Mouse (Mus musculus): ENCODE measurements around the gene Fam186a. TPM values are rescaled to one million over a fixed set of nuclear protein-coding genes. Genes with fewer than 3 reads are reported as not detected.

The Fam186a gene
- total and polyA plus RNA-seq, 3 experiments, result not detected

DNA sequence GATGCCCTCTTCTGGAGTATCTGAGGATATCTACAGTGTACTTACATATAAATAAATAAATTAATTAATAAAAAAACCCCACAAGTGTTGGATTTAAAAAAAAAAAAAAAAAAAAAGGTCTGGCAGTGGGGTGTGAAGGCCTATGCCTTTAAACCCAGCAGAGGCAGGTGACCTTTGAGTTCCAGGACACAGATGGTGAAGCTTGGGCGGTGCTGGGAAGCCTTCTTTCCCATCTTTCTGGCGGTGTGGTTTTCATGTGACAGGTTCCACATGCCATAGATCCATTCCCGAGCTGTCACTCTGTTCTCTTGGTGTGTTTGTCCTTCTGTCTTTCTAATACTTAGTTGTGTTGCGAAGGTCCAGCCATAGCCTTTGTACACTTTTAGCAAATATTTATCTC is 59.8 kb downstream of the Fam186a start:
- H3K27me3 ChIP-seq (ENCODE audit: control insufficient read depth in 1 of 2, insufficient read depth in 2 of 2, low read length in 2 of 2), result peaks cover 6 to 11% of the 10 kb centered on the region in 2 experiments
- TF ChIP-seq CTCF (IDR thresholded peaks at IDR 0.05 in 2 of 3, conservative IDR thresholded peaks at IDR 0.05 in 1 of 3; ENCODE audit: control insufficient read depth in 1 of 3, insufficient read depth in 1 of 3, low read depth in 2 of 3, low read length in 3 of 3, poor library complexity in 1 of 3, severe bottlenecking in 1 of 3) (no peak), HCFC1 (IDR thresholded peaks at IDR 0.05; ENCODE audit: low read depth, low read length) (no peak), TCF12 (IDR thresholded peaks at IDR 0.05; ENCODE audit: low read depth, low read length) (no peak), NELFE (IDR thresholded peaks at IDR 0.05; ENCODE audit: low read depth, low read length) (no peak), MYC (IDR thresholded peaks at IDR 0.05; ENCODE audit: low read depth, low read length) (no peak), MYB (IDR thresholded peaks at IDR 0.05; ENCODE audit: low read depth, low read length) (no peak), POLR2AphosphoS2 (IDR thresholded peaks at IDR 0.05; ENCODE audit: low read length) (no peak), CHD1 (IDR thresholded peaks at IDR 0.05; ENCODE audit: low read depth, low read length) (no peak), ZNF384 (IDR thresholded peaks at IDR 0.05; ENCODE audit: low read depth, low read length) (no peak), ZMIZ1 (IDR thresholded peaks at IDR 0.05; ENCODE audit: low read depth, low read length) (no peak), GATA1 (IDR thresholded peaks at IDR 0.05; ENCODE audit: low read depth, low read length) (no peak), BHLHE40 (IDR thresholded peaks at IDR 0.05; ENCODE audit: borderline replicate concordance, low read depth, low read length) (no peak), TBP (IDR thresholded peaks at IDR 0.05; ENCODE audit: low read depth, low read length) (no peak), JUND (IDR thresholded peaks at IDR 0.05; ENCODE audit: low read depth, low read length) (no peak), ZKSCAN1 (IDR thresholded peaks at IDR 0.05; ENCODE audit: low read depth, low read length) (no peak), USF2 (IDR thresholded peaks at IDR 0.05; ENCODE audit: borderline replicate concordance in 1 of 2, insufficient read depth in 1 of 2, low read depth in 1 of 2, low read length in 2 of 2) (no peak), POLR2A (IDR thresholded peaks at IDR 0.05; ENCODE audit: control insufficient read depth in 1 of 2, insufficient read depth in 1 of 2, low read depth in 1 of 2, low read length in 2 of 2, poor library complexity in 1 of 2) (no peak), MEF2A (IDR thresholded peaks at IDR 0.05; ENCODE audit: extremely low read depth, insufficient replicate concordance, low read depth, low read length, poor library complexity, severe bottlenecking) (no peak)
- H3K9ac ChIP-seq (ENCODE audit: control insufficient read depth, low read depth, low read length, poor library complexity, severe bottlenecking), result no peak overlapping the region
- DNase-seq (ENCODE audit: low read depth, low spot score), result no peak
- no peaks in the 10 kb centered on the region for H3K4me1 ChIP-seq (ENCODE audit: control insufficient read depth in 1 of 2, insufficient read depth in 2 of 2, low read length in 2 of 2)
- no peaks in the 10 kb centered on the region for H3K9me3 ChIP-seq (replicated peaks; ENCODE audit: insufficient read depth, low read length)
- H3K4me3 ChIP-seq (ENCODE audit: control insufficient read depth in 1 of 2, insufficient read depth in 1 of 2, low read depth in 2 of 2, low read length in 2 of 2), result no peak overlapping the region
- H3K36me3 ChIP-seq (ENCODE audit: control insufficient read depth in 1 of 2, insufficient read depth in 2 of 2, low read length in 2 of 2), result no peaks in the 10 kb centered on the region
- H3K27ac ChIP-seq (ENCODE audit: control insufficient read depth, low read depth, low read length), result no peak overlapping the region
- no peaks in the 10 kb centered on the region for H3K79me2 ChIP-seq (ENCODE audit: control insufficient read depth, insufficient read depth, low read length, poor library complexity)

DNA sequence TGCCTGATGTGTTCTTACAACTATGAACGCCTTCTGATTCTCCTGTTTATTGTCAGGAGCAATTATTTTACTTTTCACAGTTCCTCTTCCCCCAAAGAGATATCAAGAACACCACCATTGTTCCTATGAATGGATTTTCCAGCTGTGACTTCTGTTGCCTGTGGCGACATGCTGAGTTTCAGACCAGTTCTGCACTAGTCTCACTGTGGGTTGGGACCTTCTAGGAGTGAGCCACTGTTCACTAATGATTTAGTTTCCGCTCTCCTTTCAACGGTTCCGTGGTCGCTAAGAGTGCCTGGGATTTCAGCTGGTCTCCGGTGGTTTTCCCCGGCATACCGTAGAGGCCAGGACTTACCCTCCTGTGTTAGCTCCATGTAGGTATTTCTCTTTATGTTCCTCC is 62.0 kb downstream of the Fam186a start:
- no peak overlapping the region for H3K27ac ChIP-seq (ENCODE audit: control insufficient read depth, low read depth, low read length)
- H3K27me3 ChIP-seq (ENCODE audit: control insufficient read depth in 1 of 2, insufficient read depth in 2 of 2, low read length in 2 of 2), result peaks cover 6 to 9% of the 10 kb centered on the region in 2 experiments
- TF ChIP-seq CHD2 (IDR thresholded peaks at IDR 0.05; ENCODE audit: low read length) (no peak), ZKSCAN1 (IDR thresholded peaks at IDR 0.05; ENCODE audit: low read depth, low read length) (no peak), ETS1 (IDR thresholded peaks at IDR 0.05; ENCODE audit: low read depth, low read length) (no peak)
- no peaks in the 10 kb centered on the region for H3K36me3 ChIP-seq (ENCODE audit: control insufficient read depth in 1 of 2, insufficient read depth in 2 of 2, low read length in 2 of 2)
- no peak overlapping the region for H3K9ac ChIP-seq (ENCODE audit: control insufficient read depth, low read depth, low read length, poor library complexity, severe bottlenecking)
- no peaks in the 10 kb centered on the region for H3K4me1 ChIP-seq (ENCODE audit: control insufficient read depth in 1 of 2, insufficient read depth in 2 of 2, low read length in 2 of 2)
- no peaks in the 10 kb centered on the region for H3K9me3 ChIP-seq (replicated peaks; ENCODE audit: insufficient read depth, low read length)
- DNase-seq (ENCODE audit: low read depth, low spot score), result peak; percentile 14
- H3K79me2 ChIP-seq (ENCODE audit: control insufficient read depth, insufficient read depth, low read length, poor library complexity), result no peaks in the 10 kb centered on the region
- no peak overlapping the region for H3K4me3 ChIP-seq (ENCODE audit: control insufficient read depth in 1 of 2, insufficient read depth in 1 of 2, low read depth in 2 of 2, low read length in 2 of 2)

Data from MEL (cell line).